Mouse (Mus musculus) retina, embryonic 14.5 days (tissue): ENCODE measurements around the gene Atp5g2.

Experiments
- DNase-seq: peaks from one replicate; pipeline ENCODE4 v3.0.0-alpha.2; 2015; ENCODE audit warnings: low spot score

The Atp5g2 gene

GRCm38 (mm10) chr15:102672215-102673071 is at the start of gene Atp5g2:
Gene Atp5g2 (minus strand): TSS chr15:102672352.
- peak; percentile 70 for DNase-seq

GRCm38 (mm10) chr15:102721016-102721898 is 49.1 kb upstream of the Atp5g2 start:
- no peak for DNase-seq

GRCm38 (mm10) chr15:102716132-102716531 is 44.0 kb upstream of the Atp5g2 start:
- DNase-seq: no peak

DNA sequence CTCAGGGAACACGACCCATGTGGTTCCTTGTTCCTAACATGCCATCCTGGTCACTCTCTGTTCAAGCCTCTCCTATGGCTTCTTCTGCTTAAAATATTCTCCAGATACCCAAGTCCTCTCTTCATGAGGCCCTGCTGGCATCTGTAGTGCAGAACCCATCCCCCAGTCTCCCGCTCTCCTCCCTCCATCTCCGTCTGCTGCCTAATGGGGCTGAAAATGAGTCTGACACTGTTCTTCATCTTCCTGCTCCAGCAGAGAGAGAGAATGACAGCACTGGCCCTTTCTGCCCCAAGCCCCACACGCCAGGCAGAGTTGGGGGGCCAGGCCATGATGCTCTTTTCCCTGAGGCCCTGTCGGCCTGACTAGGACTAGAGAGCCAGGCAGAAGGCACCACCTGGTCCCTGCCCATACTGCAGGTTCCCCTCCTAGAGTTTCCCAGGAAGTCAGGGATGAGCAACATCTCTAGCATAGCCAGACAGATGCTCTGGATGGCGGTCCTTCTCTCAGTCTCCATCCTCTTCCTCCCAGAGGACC is 35.7 kb upstream of the Atp5g2 start:
- peak; percentile 38 for DNase-seq

DNA sequence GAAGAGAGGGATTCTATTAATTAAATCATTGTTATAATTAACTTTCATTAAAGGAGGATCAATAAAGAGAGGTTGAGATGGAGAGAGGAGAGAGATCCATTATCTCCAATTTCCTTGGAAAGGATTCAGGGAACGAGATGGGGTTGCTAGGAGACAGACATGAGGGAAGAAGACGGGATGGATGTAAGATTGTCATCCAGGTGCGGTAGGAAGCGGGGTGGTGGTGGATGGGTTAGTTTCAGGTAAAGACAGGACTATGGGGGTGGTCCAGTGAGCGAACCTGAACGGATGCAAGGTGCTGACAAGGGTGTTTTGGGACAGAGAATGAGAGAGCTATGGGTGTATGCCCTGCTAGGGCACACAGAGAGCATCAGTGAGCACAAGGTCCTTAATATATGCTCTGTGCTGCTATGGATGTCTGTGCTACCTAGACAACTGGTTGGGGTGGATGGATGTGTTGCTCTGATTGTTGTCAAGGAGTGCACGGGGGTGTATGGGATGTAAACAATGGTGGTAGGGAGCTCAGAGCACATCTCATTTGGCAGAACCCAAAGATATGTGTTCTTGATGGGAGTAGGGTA is 33.9 kb upstream of the Atp5g2 start:
- DNase-seq: no peak

- no peak for DNase-seq
These were observed 33.2 kb upstream of the Atp5g2 start for GRCm38 (mm10) chr15:102705226-102705894.

- DNase-seq: no peak
These were observed 32.7 kb upstream of the Atp5g2 start for GRCm38 (mm10) chr15:102704806-102705205.

DNA sequence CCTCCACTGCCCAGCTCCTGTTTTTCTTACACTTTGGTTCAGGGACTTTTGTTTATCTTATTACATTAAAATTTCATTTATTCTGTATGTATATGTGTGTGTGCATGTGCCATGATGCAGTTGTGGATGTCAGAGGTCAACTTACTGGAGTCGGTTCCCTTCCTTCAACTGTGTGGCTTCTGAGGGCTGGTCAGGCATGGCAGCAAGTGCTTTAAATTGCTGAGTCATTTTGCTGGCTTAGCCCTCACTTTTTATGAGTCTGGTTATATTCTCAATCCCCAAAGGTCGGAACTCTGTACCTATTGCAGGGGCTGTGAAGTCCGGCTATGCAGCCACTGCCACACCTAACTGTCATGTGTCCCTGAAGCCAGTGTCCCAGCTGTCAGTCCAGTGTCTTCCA is 30.8 kb upstream of the Atp5g2 start:
- DNase-seq: no peak

GRCm38 (mm10) chr15:102698193-102698592 is 26.0 kb upstream of the Atp5g2 start:
- peak; percentile 79 for DNase-seq

GRCm38 (mm10) chr15:102696899-102697298 is 24.7 kb upstream of the Atp5g2 start:
- DNase-seq: no peak

DNA sequence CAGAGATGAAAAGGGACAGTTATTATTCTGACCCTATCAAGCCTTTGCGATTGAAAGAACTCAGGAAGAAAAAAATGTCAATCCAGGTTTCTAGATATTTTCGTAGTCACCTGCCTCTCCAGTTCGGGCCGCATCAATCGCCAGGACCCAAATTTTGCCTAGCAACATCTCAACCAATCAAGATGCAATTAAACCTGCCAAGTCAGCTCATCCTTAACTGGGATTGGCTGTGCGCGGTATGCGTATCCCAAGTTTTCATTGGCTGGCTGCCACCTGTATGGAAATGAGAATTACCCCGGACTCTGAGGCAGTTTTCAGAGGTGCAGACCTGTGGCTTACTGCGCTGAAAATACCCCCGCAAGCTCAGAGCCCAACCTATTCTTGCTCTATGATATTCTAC is 21.4 kb upstream of the Atp5g2 start:
- peak; percentile 51 for DNase-seq

DNA sequence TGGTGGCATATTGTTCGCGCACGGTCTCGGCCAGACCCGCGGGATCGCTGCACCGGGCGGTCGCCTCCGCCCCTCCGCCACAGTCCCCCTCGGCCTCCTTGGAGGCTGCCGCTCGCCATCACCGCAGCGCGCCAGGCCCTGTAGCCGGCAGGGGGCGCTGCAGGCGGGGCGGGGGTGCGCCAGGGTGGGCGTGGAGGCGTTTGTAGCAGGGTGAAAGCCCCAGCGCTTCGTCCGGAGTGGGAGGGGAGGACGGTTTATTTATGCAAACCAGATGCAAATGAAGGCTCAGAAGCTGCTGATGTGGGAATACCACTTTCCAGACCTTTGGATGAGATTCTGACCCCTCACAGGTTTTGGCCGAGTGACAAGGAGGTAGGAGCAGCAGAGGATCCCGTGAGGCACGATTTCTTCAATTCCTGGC is 20.8 kb upstream of the Atp5g2 start:
- DNase-seq: peak; percentile 79

DNA sequence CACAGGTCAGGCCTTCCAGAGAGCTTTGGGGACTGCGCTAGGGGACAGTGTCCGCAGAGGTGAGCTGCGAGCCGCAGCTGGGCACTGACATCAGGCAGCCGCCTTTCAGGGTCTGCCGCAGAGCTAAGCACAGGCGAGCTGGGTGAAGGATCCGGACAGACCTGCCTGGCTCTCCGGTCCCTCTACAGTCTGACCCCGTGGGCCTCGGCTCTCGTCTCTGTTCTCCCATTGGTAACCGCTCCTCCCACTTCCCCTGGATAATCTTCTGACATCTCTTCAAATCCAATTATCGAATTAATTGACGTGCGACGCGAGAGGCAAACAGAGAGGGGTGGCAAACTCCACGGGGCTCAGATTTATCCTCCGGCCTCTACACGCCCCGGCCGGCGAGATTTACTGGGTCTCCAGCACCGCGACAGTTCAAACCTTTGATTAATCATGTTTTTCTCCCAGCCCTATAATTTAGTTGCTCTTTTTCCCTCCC is 20.2 kb upstream of the Atp5g2 start:
- DNase-seq: peak; percentile 68

DNA sequence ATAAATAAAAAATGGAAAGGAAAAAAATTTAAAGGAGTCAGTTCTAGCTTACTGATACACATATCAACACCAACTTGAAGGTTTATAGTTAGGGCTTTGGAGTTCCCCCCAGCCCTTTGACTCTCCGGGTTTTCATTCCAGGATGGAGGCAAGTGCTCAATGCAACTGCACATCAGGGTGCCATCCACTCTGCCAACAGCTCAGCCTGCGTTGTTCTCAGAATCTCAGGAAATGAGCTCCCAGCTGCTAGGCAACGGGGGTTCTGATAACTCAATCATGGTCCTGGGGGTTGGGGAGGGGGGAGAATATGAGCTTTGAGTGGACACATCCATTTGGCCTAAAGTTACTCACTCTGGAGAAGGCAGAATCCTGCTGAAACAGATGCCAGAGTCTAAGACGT is 13.6 kb upstream of the Atp5g2 start:
- no peak for DNase-seq

GRCm38 (mm10) chr15:102683670-102684069 is 11.5 kb upstream of the Atp5g2 start:
- DNase-seq: peak; percentile 64

GRCm38 (mm10) chr15:102676345-102676744 is 4.2 kb upstream of the Atp5g2 start:
- DNase-seq: no peak

GRCm38 (mm10) chr15:102673548-102673947 is 1.4 kb upstream of the Atp5g2 start:
- peak; percentile 80 for DNase-seq

DNA sequence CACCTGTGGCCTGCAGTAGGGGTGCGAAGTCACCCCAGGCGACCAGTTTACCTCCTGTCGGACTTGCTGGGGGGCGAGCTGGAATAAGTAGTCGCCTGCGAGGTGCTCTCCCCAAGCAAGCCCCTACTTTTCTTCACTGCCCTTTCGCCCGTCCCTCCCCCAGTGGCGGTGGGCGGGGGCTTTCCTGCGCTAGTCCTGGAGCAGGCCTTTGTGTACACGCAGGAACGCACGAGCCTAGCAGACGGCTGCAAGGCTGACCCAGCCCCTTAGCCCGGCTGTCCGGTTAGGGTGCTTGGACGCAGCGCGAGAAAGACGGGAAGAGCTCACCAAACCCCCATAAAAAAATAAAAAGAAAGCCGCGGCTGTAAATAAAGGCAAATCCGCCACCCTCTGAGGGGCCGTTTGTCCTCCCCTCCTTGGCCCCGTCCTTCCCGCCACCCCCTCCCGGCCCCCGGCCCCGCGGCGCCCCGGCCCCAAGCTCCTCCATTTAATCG is 384 bp downstream of the Atp5g2 start:
- peak; percentile 68 for DNase-seq

DNA sequence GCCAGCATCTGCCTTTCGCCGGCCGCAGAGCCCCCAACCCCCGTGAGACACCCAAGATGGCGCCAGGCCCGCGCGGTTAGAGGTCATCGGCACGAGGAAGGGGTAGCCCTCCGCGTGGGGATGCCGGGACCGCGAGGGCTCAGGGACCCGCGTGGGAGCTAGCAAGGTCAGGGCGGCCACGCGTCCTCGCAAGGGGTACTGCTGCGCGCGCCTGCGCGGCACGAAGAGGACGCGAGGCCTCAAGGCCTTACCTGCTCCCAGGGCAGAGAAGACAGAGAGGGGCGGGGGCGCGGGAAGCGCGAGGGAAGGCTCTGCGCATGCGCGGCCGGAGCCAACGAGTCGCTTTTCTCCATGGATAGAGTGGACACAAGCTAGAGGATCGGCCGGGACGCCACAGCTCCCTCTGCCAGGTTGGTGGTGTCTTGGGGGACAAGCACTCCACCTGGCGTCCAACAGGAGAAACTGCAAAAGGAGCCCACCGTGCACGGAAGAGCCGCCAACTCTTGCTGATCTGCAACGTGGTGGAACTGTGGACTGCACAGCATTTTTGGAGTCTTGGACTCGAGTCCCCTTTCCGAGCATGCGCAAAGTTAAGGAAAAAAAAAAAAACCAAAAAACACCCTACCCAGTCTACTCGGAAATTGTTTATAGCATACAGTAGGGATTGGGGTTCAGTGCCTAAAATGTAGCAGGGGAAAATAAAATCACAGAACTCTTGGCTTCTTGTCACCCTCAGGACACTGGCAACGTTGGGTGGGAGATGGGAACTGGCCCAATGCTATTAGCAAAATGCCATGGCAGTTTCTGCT is 1.2 kb downstream of the Atp5g2 start:
- DNase-seq: peak; percentile 99

DNA sequence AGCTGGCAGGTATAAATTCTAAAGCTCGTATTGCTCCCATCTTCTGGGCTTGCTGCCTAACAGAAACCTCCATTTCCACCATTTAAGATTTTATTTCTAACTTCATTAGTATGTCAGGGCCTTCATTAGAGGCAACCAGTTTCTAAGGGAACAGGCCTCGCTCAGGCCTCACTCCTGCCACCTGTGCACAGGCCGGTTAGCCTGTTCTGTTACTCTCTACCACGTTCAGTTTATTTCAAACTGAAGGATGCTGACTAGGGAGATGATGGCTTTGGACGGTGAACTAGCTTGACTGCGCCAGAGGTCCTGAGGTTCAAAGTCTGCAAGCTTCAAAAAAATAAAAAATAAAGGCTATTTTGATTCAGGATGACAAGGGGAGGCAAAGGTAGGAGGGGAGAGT is 1.9 kb downstream of the Atp5g2 start:
- DNase-seq: peak; percentile 37
